Mouse (Mus musculus) myocyte (in vitro differentiated cells): ENCODE measurements around the gene Fkbp11. TPM values are rescaled to one million over a fixed set of nuclear protein-coding genes. Genes with fewer than 3 reads are reported as not detected.

ENCODE experiments used
- H3K27me3 ChIP-seq: one replicate; pipeline ENCODE4 v1.6.1; 2011; ENCODE audit not compliant: control insufficient read depth, insufficient read depth, insufficient read length
- H3K36me3 ChIP-seq: one replicate; pipeline ENCODE4 v1.6.1; 2011; ENCODE audit not compliant: control insufficient read depth, insufficient read depth
- H3K4me2 ChIP-seq: one replicate; pipeline ENCODE4 v1.6.1; 2011; ENCODE audit warnings: low read depth, control low read depth
- H3K4me3 ChIP-seq: one replicate; pipeline ENCODE4 v1.5.1; 2011; ENCODE audit warnings: mild to moderate bottlenecking, control low read depth, moderate library complexity
- H3K79me2 ChIP-seq: one replicate; pipeline ENCODE4 v1.6.1; 2011; ENCODE audit not compliant: control insufficient read depth, insufficient read depth
- H3ac ChIP-seq: one replicate; pipeline ENCODE4 v1.6.1; 2011; ENCODE audit not compliant: control insufficient read depth, insufficient read length
- CEBPB ChIP-seq: IDR thresholded peaks from 2 replicates; pipeline ENCODE4 v1.6.1; 2011; ENCODE audit warnings: mild to moderate bottlenecking, moderate library complexity; ENCODE audit not compliant: poor library complexity, insufficient read depth, severe bottlenecking
- E2F4 ChIP-seq: IDR thresholded peaks from one replicate; pipeline ENCODE4 v1.6.1; 2011; ENCODE audit warnings: mild to moderate bottlenecking, control low read depth, moderate library complexity; ENCODE audit not compliant: insufficient read depth
- MAX ChIP-seq: IDR thresholded peaks from one replicate; pipeline ENCODE4 v1.6.1; 2011; ENCODE audit warnings: low read depth, mild to moderate bottlenecking, control low read depth
- MYOD1 ChIP-seq, 3 experiments: IDR thresholded peaks; one replicate each; pipeline ENCODE4 v1.6.1; 2011; ENCODE audit warnings: control low read depth in 2 of 3, low read depth in 2 of 3, mild to moderate bottlenecking in 2 of 3, moderate library complexity in 1 of 3; ENCODE audit not compliant: insufficient read length in 2 of 3, control insufficient read depth in 1 of 3
- MYOG ChIP-seq, 3 experiments: IDR thresholded peaks; one replicate each; pipeline ENCODE4 v1.6.1; 2011; ENCODE audit warnings: control low read depth in 2 of 3, low read depth in 2 of 3, mild to moderate bottlenecking in 2 of 3; ENCODE audit not compliant: insufficient read length in 2 of 3, control insufficient read depth in 1 of 3, insufficient read depth in 1 of 3
- POLR2A ChIP-seq: IDR thresholded peaks from one replicate; pipeline ENCODE4 v1.6.1; 2011; ENCODE audit warnings: low read depth, mild to moderate bottlenecking, control low read depth, moderate library complexity; ENCODE audit not compliant: insufficient read length
- POLR2AphosphoS2 ChIP-seq: IDR thresholded peaks from one replicate; pipeline ENCODE4 v1.6.1; 2011; ENCODE audit warnings: low read depth, control low read depth; ENCODE audit not compliant: insufficient read length
- REST ChIP-seq: IDR thresholded peaks from one replicate; pipeline ENCODE4 v1.6.1; 2011; ENCODE audit warnings: mild to moderate bottlenecking, control low read depth, moderate library complexity; ENCODE audit not compliant: insufficient read depth, insufficient read length
- SRF ChIP-seq: IDR thresholded peaks from one replicate; pipeline ENCODE4 v1.6.1; 2011; ENCODE audit warnings: low read depth; ENCODE audit not compliant: control insufficient read depth, insufficient read length
- TCF12 ChIP-seq: IDR thresholded peaks from one replicate; pipeline ENCODE4 v1.6.1; 2011; ENCODE audit warnings: mild to moderate bottlenecking, control low read depth; ENCODE audit not compliant: poor library complexity, insufficient read depth, severe bottlenecking
- TCF3 ChIP-seq: IDR thresholded peaks from one replicate; pipeline ENCODE4 v1.6.1; 2011; ENCODE audit warnings: low read depth, control low read depth; ENCODE audit not compliant: insufficient read length
- USF1 ChIP-seq: IDR thresholded peaks from one replicate; pipeline ENCODE4 v1.6.1; 2011; ENCODE audit warnings: low read depth, mild to moderate bottlenecking, control low read depth, moderate library complexity
- polyA plus RNA-seq: library from polyadenylated mRNA; unstranded; fragments of >200 nt; fragmentation: generic; extraction: Trizol; gene quantifications from one replicate; pipeline ENCODE4 v1.2.1, GENCODE M21; 2012; ENCODE audit warnings: missing spikeins

Fkbp11 gene
- polyA plus RNA-seq, 1 experiment, result 52.9 TPM

DNA sequence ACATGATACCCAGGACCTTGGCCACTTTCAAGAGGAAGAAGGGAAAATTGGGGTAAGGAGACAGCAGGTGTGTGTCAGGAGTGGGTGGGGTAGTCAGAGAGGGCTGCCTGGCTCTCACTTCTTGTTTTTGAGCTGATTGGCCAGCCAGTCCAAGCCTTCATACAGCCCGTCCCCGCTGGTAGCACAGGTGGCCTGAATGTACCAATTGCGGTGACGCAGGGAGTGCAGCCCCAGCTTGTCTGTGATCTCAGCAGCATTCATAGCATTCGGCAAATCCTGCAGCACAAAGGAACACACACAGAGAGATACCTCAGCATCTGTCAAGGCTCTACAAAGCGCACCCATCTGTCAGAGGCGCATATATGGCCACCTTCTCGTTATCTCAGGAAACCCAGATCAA lies 12.2 kb upstream of the Fkbp11 start:
- TF ChIP-seq MAX (no peak), MYOD1 (IDR thresholded peaks at IDR 0.05; ENCODE audit: control insufficient read depth in 1 of 3, insufficient read length in 2 of 3, low read depth in 2 of 3) (no peak), E2F4 (no peak), POLR2A (no peak), USF1 (no peak), SRF (no peak), POLR2AphosphoS2 (no peak), REST (no peak), TCF12 (no peak), TCF3 (no peak), CEBPB (no peak), MYOG (IDR thresholded peaks at IDR 0.05; ENCODE audit: control insufficient read depth in 1 of 3, insufficient read depth in 1 of 3, insufficient read length in 2 of 3, low read depth in 2 of 3) (no peak)
- peaks cover 35% of the 10 kb centered on the region for H3K36me3 ChIP-seq

DNA sequence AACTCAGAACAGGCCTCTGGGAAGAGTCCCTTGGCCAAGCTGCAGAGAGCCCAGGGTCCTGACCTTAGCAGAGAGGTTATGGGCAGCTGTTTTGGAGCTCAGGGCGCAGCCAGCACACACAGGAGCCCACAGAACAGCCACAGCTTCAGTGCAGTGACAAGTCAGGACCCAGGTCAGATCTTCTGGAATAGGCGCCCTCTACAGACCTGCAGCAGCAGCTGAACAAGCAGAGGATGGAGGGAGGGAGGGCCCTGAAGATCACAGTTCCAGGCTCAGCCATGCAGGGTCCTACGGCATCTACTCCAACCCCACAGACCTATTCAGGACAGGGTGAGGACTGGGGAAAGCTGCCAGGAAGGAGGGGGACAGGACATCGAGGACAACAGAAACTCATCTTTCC lies 10.8 kb upstream of the Fkbp11 start:
- H3K4me3 ChIP-seq, result no peak overlapping the region

More for the DNA sequence above, 12.2 kb upstream of the Fkbp11 start:
- no peak overlapping the region for H3ac ChIP-seq
- no peaks in the 10 kb centered on the region for H3K27me3 ChIP-seq
- H3K4me2 ChIP-seq, result no peak overlapping the region
- no peak overlapping the region for H3K4me3 ChIP-seq
- H3K79me2 ChIP-seq, result peaks cover 26% of the 10 kb centered on the region

DNA sequence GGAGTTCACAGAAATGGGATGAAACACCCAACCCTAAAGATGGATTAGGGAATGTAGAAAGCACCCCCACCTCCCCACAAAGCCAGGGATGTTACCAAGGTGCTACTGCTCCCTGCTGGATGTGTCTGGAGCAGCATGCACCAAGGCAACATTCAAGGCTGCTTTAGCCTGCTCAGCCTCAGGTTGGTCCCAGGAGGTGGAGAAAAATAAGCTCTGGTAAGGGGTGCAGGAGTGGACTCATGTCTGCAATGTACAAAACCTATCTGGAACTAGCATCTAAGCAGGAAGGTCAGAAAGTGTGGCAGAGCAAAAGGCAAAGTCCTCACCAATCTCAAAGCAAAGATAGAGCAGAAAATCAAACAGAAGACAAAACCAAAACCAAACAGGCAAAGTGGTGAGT lies 9.9 kb upstream of the Fkbp11 start:
- Histone ChIP-seq H3K4me2 (no peak overlapping the region), H3K27me3 (no peaks in the 10 kb centered on the region), H3K79me2 (peaks cover 8% of the 10 kb centered on the region), H3K4me3 (no peak overlapping the region), H3K36me3 (peaks cover 41% of the 10 kb centered on the region), H3ac (no peak overlapping the region)
- TF ChIP-seq CEBPB, result no peak
- no peak for TF ChIP-seq E2F4
- no peak for TF ChIP-seq REST
- TF ChIP-seq TCF12, result no peak
- TF ChIP-seq MAX, result no peak
- no peak for TF ChIP-seq MYOD1 (IDR thresholded peaks at IDR 0.05; ENCODE audit: control insufficient read depth in 1 of 3, insufficient read length in 2 of 3, low read depth in 2 of 3)
- TF ChIP-seq POLR2A, result no peak
- TF ChIP-seq TCF3, result no peak
- no peak for TF ChIP-seq MYOG (IDR thresholded peaks at IDR 0.05; ENCODE audit: control insufficient read depth in 1 of 3, insufficient read depth in 1 of 3, insufficient read length in 2 of 3, low read depth in 2 of 3)
- TF ChIP-seq SRF, result no peak
- no peak for TF ChIP-seq USF1
- TF ChIP-seq POLR2AphosphoS2, result no peak

More for the DNA sequence above, 10.8 kb upstream of the Fkbp11 start:
- Histone ChIP-seq H3K4me2 (no peak overlapping the region), H3K79me2 (peaks cover 15% of the 10 kb centered on the region), H3K27me3 (no peaks in the 10 kb centered on the region), H3K36me3 (peaks cover 41% of the 10 kb centered on the region), H3ac (no peak overlapping the region)
- TF ChIP-seq MAX, result no peak
- TF ChIP-seq MYOD1 (IDR thresholded peaks at IDR 0.05; ENCODE audit: control insufficient read depth in 1 of 3, insufficient read length in 2 of 3, low read depth in 2 of 3), result no peak
- no peak for TF ChIP-seq TCF12
- TF ChIP-seq TCF3, result no peak
- TF ChIP-seq MYOG (IDR thresholded peaks at IDR 0.05; ENCODE audit: control insufficient read depth in 1 of 3, insufficient read depth in 1 of 3, insufficient read length in 2 of 3, low read depth in 2 of 3), result no peak
- no peak for TF ChIP-seq E2F4
- no peak for TF ChIP-seq POLR2AphosphoS2
- no peak for TF ChIP-seq SRF
- TF ChIP-seq CEBPB, result no peak
- no peak for TF ChIP-seq POLR2A
- no peak for TF ChIP-seq USF1
- no peak for TF ChIP-seq REST

DNA sequence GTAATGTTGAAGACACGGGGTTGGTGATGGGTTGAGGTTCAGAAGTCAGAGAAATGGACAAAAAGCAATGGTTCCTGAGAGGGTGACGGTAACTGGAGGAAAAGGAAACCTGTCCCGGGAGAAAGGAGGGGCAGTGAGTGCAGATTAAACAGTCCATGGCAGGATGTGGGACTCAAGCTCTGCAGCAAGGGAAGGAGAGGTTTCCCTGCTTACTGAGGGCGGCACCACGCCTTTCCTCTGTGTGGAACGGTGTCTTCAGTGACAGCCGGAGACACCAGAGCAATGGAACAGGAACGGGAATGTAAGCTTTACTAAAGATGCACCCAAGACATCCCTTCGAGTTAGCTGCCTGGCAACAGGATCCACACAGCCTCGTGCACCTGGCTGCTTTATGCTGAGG lies 8.5 kb upstream of the Fkbp11 start:
- Histone ChIP-seq H3K36me3 (peaks cover 41% of the 10 kb centered on the region), H3K4me3 (no peak overlapping the region)
- TF ChIP-seq MYOD1 (IDR thresholded peaks at IDR 0.05; ENCODE audit: control insufficient read depth in 1 of 3, insufficient read length in 2 of 3, low read depth in 2 of 3) (no peak), USF1 (no peak), CEBPB (no peak), POLR2AphosphoS2 (no peak), TCF3 (no peak), SRF (no peak), MAX (no peak), POLR2A (no peak)

DNA sequence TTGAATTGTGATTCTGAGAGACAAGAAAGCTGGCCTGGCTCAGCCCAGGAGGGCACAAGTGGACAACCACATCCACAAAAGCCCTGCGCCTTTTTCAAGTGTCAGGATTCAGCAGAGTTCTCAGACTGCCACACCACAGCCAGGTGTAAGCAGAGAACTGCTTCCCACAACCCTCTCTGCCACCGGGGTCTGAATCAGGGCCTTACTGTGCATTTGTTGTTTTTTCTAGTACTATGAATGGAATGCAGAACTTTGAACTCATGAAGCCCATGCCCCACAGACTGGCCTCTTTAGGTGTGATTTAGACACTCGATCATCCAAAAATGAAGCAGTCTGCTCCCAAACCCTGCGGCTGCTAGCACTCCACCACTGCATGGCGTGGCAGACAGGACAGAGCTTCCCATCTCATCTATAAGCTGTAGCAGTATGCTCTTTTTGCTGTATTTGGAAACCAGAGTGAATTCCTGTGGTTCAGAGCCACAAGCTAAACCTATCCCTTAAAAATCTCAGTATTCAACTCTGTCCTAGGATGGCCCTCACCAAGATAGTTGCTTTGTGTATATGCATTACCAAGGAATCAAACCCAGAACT lies 6.1 kb upstream of the Fkbp11 start:
- Histone ChIP-seq H3K4me3 (no peak overlapping the region), H3K36me3 (peaks cover 36% of the 10 kb centered on the region), H3ac (no peak overlapping the region), H3K27me3 (no peaks in the 10 kb centered on the region), H3K79me2 (no peaks in the 10 kb centered on the region), H3K4me2 (no peak overlapping the region)
- TF ChIP-seq MYOG (IDR thresholded peaks at IDR 0.05; ENCODE audit: control insufficient read depth in 1 of 3, insufficient read depth in 1 of 3, insufficient read length in 2 of 3, low read depth in 2 of 3), result no peak
- TF ChIP-seq MYOD1 (IDR thresholded peaks at IDR 0.05; ENCODE audit: control insufficient read depth in 1 of 3, insufficient read length in 2 of 3, low read depth in 2 of 3), result no peak
- no peak for TF ChIP-seq POLR2A
- TF ChIP-seq CEBPB, result no peak
- no peak for TF ChIP-seq USF1
- no peak for TF ChIP-seq REST
- TF ChIP-seq TCF3, result no peak
- no peak for TF ChIP-seq MAX
- no peak for TF ChIP-seq E2F4
- no peak for TF ChIP-seq TCF12
- no peak for TF ChIP-seq SRF
- no peak for TF ChIP-seq POLR2AphosphoS2

More for the DNA sequence above, 8.5 kb upstream of the Fkbp11 start:
- Histone ChIP-seq H3K4me2 (no peak overlapping the region), H3K79me2 (no peaks in the 10 kb centered on the region), H3K27me3 (no peaks in the 10 kb centered on the region), H3ac (no peak overlapping the region)
